Mouse (Mus musculus) heart, adult 8-10 months (tissue): ENCODE measurements at regions not wholly inside any gene's neighbourhood (a gene's known extent, or its start where the extent isn't known, plus 50 kb on each side); places are given as distances from the start of the nearest gene placed in this dataset.

Experiments used
- DNase-seq: peaks from one replicate; pipeline ENCODE4 v3.0.0; 2022; ENCODE audit warnings: low spot score

DNA sequence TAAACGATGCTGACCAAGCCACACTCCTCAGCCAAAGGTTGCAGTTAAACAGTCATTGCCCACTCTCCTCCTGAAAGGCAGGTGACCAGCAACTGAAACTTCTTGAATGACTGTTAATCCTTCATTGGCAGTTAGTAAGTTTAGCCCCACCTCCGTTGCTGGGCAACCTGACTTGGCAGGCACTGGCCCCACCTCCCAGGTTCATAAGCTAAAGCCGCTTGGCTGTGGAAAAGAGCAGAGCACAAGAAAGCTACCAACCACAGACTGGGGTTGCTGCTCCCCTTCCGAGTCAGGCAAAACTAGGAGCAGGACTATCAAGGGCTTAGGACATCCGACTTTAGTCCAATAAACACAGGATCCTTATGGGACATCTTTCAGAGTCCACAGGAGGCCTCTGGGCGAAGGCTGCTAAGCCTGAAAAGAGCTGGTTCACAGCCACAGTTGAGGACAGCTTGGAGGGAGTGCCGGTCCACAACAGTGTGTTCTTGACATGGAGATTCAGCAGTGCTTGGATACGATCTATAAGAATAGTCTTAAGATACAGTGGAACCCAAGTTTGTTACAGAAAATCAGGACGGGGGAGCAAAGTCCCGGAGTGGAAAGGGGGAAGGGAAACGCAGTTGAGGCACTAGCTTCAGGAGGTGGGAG is 67.7 kb upstream of the Kcnma1 start:
- no peak for DNase-seq

DNA sequence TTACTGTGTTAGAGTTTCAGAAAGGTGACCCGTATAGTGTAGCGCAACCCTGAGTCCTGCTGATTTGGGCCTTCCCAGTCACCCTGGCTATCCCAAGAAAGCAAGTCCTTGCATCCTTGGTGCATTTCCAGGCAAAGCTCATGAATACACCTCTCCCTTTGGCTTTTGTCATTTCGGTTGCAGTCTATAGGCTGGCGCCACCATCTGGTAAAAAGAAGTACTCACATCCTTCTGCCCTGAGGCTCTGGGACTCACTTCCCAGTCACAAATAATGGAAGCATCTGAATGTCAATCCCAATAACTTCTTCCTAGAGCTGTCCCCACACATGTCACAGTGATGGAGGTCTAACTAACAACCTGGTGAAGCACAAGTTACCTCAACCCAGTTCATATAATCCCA is 54.4 kb upstream of the Kcnma1 start:
- no peak for DNase-seq

DNA sequence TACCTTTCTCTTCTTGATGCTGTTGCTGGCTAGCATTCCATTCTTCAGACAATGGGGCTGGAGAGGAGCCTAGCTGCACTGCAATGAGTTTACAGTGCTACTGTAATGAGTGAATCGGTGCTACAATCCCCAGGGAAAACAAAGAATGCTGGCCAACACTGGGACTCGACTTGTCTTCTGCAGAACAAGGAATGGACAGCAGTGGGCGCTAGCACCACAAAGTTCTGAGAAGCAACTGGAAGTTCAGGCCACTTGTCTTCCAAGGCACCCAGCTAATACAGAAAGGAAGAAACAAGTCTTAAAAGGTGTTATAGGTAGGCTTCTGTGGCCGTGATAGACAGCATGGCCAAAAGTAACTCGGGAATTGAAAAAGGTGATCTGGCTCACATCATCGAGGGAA is 53.4 kb upstream of the Kcnma1 start:
- peak; percentile 35 for DNase-seq

DNA sequence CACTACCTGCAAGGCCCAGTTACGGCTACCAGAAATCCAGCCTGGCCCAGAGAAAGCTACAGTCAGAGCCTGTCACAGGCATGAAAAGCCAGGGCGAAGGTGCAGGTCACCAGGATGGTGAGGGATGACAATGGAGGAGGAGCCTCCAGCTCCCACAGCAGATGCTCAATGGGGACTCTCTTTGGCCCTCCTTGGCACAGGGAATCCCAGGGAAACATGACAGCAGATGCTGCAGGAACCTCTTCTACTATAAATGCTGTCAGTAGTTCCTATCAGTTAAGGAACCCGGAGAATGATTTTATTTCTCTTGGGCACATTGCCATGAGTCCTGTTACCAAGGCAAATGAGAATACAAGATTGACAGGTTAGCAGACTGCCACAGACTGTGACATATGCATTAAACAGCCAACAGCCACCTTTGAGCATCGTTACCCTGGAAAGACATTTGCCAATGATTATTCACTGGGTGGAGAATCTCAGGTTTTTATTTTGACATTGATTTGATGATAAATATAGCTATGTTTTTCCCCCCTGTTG is 51.0 kb upstream of the Kcnma1 start:
- DNase-seq = no peak
